Mouse (Mus musculus) forebrain, embryonic 12.5 days (tissue): ENCODE measurements at regions not wholly inside any gene's neighbourhood (a gene's known extent, or its start where the extent isn't known, plus 50 kb on each side); places are given as distances from the start of the nearest gene placed in this dataset.
"Not testable (repeated sequence)": the region's sequence is repeated elsewhere in the genome, so short reads cannot be mapped to it uniquely, and the experiment has no call there.

Experiments
- ATAC-seq: fragments of 200-750 bp; cut with Nextera tagmentation; 2 replicates; pipeline ENCODE4 v1.8.0; 2017; ENCODE audit warnings: moderate TSS enrichment; ENCODE audit not compliant: low FRiP score
- H3K27ac ChIP-seq: fragments of 300-500 bp; sonication (generic); 2 replicates; pipeline ENCODE4 v1.5.1; 2016; ENCODE audit warnings: mild to moderate bottlenecking
- H3K27me3 ChIP-seq: fragments of 300-500 bp; sonication (generic); 2 replicates; pipeline ENCODE4 v1.6.1; 2016; ENCODE audit warnings: mild to moderate bottlenecking
- H3K36me3 ChIP-seq: fragments of 300-500 bp; sonication (generic); replicated peaks from 2 replicates; pipeline ENCODE4 v1.6.1; 2016; ENCODE audit warnings: mild to moderate bottlenecking
- H3K4me1 ChIP-seq: fragments of 300-500 bp; sonication (generic); 2 replicates; pipeline ENCODE4 v1.6.1; 2016
- H3K4me2 ChIP-seq: fragments of 300-500 bp; sonication (generic); 2 replicates; pipeline ENCODE4 v1.6.1; 2016; ENCODE audit warnings: mild to moderate bottlenecking, moderate library complexity
- H3K4me3 ChIP-seq: fragments of 300-500 bp; sonication (generic); replicated peaks from 2 replicates; pipeline ENCODE4 v1.5.1; 2016; ENCODE audit warnings: mild to moderate bottlenecking
- H3K9ac ChIP-seq: fragments of 300-500 bp; sonication (generic); 2 replicates; pipeline ENCODE4 v1.6.1; 2016; ENCODE audit warnings: mild to moderate bottlenecking
- H3K9me3 ChIP-seq: fragments of 300-500 bp; sonication (generic); 2 replicates; pipeline ENCODE4 v1.6.1; 2016
- WGBS: fragments of 180-500 bp; shearing (Covaris S2); methylation state at CpG from one replicate; pipeline ENCODE4 v1.1.7; 2016; 5-methylcytosine and 5-hydroxymethylcytosine counted together

DNA sequence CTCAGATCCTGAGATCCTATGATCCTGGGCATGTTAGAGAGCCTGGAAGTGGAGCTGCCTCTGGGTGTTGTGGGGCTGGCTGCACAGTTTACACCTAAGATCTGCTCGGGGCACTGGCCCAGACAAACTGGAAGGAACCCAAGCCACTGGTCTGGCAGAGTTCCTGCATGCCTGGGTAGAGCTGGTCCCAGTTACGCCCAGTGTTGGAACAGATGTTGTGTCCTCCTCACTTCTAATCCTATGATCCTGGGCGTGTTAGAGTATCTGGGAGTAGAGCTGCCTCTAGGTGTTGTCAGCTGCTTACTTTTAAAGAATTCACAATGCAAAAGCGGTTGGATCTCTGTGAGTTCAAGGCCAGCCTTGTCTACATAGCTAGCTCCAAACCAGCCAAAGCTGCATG lies 67.4 kb upstream of the Nt5e start:
- ATAC-seq: no peak
- 91% methylated on average over 4 of the region's 4 CpGs for WGBS
- no peak overlapping the region for H3K27ac ChIP-seq
- no peaks in the 10 kb centered on the region for H3K9me3 ChIP-seq
- no peak overlapping the region for H3K9ac ChIP-seq
- no peak overlapping the region for H3K4me3 ChIP-seq
- no peaks in the 10 kb centered on the region for H3K27me3 ChIP-seq
- no peaks in the 10 kb centered on the region for H3K36me3 ChIP-seq
- H3K4me1 ChIP-seq: no peaks in the 10 kb centered on the region
- H3K4me2 ChIP-seq: no peak overlapping the region

DNA sequence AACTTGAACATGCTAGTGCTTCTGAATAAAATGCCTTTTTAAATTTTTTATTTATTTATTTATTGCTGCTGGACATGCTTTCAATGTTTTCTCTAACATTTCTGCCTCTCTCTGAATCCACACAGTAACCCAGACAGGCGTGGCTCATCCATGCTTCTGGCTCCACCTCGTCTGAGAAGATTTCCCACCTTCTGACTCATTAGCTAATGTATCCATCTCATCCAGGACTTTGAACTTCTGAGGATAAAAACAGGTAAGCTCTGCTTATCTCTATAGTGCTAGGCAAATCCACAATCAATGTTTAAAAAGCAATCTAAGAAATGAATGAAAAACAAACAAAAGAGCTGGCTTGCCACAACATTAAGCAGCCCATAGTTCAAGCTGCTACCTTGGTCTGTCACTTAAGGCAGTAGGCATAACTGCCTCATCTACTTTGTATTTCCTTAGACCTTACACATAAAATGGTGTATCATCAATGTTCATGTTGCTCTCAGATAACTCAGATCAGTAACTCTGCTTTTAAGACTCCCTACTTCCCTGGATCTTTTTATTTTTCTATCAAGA lies 66.8 kb upstream of the Nt5e start:
- H3K9ac ChIP-seq: no peak overlapping the region
- H3K4me2 ChIP-seq: no peak overlapping the region
- H3K9me3 ChIP-seq: no peaks in the 10 kb centered on the region
- ATAC-seq: no peak
- no peaks in the 10 kb centered on the region for H3K4me1 ChIP-seq
- H3K27me3 ChIP-seq: no peaks in the 10 kb centered on the region
- WGBS: 84% methylated on average over 2 of the region's 2 CpGs
- H3K36me3 ChIP-seq: no peaks in the 10 kb centered on the region
- H3K4me3 ChIP-seq: no peak overlapping the region
- H3K27ac ChIP-seq: no peak overlapping the region

DNA sequence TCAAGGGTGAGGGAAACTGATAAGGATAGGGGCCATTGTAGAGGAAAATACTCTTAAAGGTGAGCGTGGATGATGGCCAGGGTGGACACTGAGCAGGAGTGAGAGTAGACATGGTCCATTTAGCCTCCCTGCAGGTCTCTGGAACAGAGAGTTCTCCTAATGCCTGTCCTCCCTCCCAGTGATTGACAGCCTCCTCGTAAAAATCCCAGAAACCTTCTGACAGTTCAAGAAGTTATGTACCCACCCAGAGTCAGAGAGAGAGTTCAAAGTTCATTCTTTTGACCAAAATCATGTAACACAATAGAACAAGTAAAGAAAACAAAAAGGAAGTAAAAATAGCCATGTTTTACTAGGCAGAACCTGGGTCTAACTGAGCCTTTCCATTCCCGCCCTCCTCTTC lies 64.5 kb upstream of the Nt5e start:
- no peak overlapping the region for H3K4me3 ChIP-seq
- WGBS: 69% methylated on average over 3 of the region's 3 CpGs
- no peak for ATAC-seq
- no peak overlapping the region for H3K4me2 ChIP-seq
- no peaks in the 10 kb centered on the region for H3K9me3 ChIP-seq
- no peak overlapping the region for H3K9ac ChIP-seq
- no peaks in the 10 kb centered on the region for H3K27me3 ChIP-seq
- H3K36me3 ChIP-seq: no peaks in the 10 kb centered on the region
- H3K27ac ChIP-seq: no peak overlapping the region
- no peaks in the 10 kb centered on the region for H3K4me1 ChIP-seq

DNA sequence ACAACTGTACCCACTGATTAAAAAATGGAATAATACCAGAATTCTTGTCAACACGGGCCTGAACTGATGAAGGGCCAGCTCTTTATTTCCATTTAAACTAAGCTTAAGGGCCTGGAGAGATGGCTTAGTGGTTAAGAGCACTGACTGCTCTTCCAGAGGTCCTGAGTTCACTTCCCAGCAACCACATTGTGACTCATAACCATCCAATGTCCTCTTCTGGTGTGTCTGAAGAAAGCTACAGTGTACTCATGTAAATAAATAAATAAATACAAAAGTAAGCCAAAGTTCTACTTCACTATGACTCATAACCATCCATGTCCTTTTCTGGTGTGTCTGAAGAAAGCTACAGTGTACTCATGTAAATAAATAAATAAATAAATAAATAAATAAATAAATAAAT lies 60.7 kb upstream of the Nt5e start:
- H3K4me3 ChIP-seq, H3K36me3 ChIP-seq, ATAC-seq, H3K27ac ChIP-seq, H3K9me3 ChIP-seq, H3K9ac ChIP-seq, H3K27me3 ChIP-seq, H3K4me1 ChIP-seq, H3K4me2 ChIP-seq: not testable (repeated sequence)
- 89% methylated on average over 1 of the region's 1 CpGs for WGBS

DNA sequence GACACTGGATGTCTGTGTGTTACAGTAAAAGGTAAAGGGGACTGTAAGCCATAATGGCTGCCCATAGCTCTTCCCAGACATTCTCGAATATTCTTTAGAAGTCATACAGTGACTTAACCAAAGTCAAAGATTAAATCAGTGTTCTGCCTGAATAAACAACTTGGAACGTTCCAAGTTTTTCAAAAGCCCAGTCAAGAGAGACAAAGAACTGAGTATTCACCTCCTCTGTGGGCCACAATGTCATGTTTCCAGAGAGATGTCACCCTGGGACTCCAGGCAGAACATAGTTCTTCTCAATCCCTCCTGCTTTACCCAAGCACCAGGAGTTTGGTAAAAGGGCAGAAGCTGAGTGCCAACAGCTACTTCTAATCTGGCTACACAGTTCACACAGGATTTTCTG lies 58.2 kb upstream of the Nt5e start:
- no peak overlapping the region for H3K4me3 ChIP-seq
- no peaks in the 10 kb centered on the region for H3K36me3 ChIP-seq
- H3K9me3 ChIP-seq: no peaks in the 10 kb centered on the region
- WGBS: 85% methylated on average over 2 of the region's 2 CpGs
- H3K27ac ChIP-seq: no peak overlapping the region
- no peak for ATAC-seq
- H3K9ac ChIP-seq: no peak overlapping the region
- no peaks in the 10 kb centered on the region for H3K4me1 ChIP-seq
- H3K27me3 ChIP-seq: no peaks in the 10 kb centered on the region
- no peak overlapping the region for H3K4me2 ChIP-seq

DNA sequence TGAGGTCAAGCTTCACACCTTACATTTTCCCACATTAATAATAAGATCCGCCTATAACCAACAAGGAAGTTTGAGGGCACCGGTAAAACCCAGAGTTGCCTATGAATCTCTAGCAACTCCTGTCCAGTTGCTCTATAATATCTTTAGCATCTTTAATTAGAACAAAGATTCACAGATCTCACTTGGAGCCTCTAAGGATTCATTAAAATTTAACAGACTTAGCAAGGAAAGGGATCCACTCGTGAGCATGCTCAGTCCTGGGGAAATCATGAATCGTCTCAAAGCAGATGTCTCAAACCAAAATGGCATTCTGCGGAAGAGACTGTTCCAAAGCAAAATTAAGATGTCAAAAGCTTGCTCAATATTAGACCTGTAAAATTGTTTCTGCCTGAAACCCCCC lies 57.8 kb upstream of the Nt5e start:
- ATAC-seq: no peak
- Histone ChIP-seq H3K27me3 (no peaks in the 10 kb centered on the region), H3K4me1 (no peaks in the 10 kb centered on the region), H3K9me3 (no peaks in the 10 kb centered on the region), H3K9ac (no peak overlapping the region), H3K4me2 (no peak overlapping the region), H3K36me3 (no peaks in the 10 kb centered on the region), H3K4me3 (no peak overlapping the region), H3K27ac (no peak overlapping the region)
- 96% methylated on average over 5 of the region's 5 CpGs for WGBS

DNA sequence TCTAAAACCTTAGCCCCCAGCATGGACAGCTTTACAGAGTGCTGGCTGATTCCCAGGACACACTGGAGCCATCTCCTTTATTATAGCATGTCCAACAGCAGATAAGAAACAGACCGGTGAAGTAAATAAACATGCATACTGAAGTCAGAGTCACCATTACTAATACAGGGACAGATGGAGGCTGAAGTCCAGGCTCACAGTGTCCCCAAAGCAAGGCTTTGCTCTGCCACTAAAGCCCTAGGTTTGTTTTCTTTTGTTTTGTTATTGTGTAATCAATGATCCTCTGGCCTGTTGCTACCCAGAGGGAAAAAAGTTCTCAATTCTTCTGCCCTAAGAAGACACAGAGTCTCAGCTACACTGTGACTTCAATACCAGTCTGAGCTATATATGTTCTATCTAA lies 56.2 kb upstream of the Nt5e start:
- Histone ChIP-seq H3K4me1 (no peaks in the 10 kb centered on the region), H3K9ac (no peak overlapping the region), H3K4me3 (no peak overlapping the region), H3K36me3 (no peaks in the 10 kb centered on the region), H3K4me2 (no peak overlapping the region), H3K9me3 (no peaks in the 10 kb centered on the region), H3K27me3 (no peaks in the 10 kb centered on the region), H3K27ac (no peak overlapping the region)
- ATAC-seq: no peak
- 100% methylated on average over 1 of the region's 1 CpGs for WGBS

DNA sequence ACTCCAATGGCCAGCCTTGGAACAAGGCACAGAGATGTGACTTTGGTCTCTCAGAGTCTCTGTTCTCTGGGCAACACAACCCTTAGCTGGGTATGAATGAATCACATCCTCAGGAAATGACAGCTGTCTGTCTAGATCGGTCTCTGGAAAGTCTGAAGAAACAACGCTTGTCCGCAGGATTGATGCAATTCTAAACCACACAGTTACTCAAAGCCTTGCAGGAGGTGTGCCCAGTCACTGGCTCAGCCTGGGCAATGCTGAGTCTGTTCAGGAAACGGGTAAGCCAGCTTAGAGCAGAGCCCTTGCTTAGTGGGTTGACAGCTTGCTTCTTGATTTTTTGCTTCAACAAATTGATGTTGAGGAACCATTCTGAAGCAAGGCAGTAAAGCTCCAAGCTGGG lies 53.7 kb upstream of the Nt5e start:
- Histone ChIP-seq H3K27ac (no peak overlapping the region), H3K4me3 (no peak overlapping the region), H3K36me3 (no peaks in the 10 kb centered on the region), H3K27me3 (no peaks in the 10 kb centered on the region), H3K9me3 (no peaks in the 10 kb centered on the region), H3K4me2 (no peak overlapping the region), H3K9ac (no peak overlapping the region), H3K4me1 (no peaks in the 10 kb centered on the region)
- 87% methylated on average over 4 of the region's 4 CpGs for WGBS
- ATAC-seq: no peak

DNA sequence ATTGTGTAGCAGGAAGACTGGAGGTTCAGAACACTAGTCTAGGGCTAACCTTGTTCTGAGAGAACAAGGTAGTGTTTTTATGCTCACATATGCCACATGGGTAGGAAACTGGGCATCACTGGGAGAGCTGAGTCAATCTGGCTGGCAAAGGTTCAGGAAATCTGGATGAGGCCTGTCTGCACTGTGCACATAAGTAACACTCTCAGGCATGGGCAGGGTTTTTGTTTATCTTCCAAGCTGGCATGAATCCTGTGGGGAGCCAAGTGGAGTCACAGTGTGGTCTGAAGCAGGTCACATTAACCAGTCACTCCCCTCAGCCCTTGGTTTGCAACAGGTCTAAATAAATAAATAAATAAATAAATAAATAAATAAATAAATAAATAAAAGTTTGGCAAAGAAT lies 53.0 kb upstream of the Nt5e start:
- no peak for ATAC-seq
- Histone ChIP-seq H3K4me2 (no peak overlapping the region), H3K9ac (no peak overlapping the region), H3K36me3 (no peaks in the 10 kb centered on the region), H3K4me1 (no peaks in the 10 kb centered on the region), H3K9me3 (no peaks in the 10 kb centered on the region), H3K27ac (no peak overlapping the region), H3K27me3 (no peaks in the 10 kb centered on the region), H3K4me3 (no peak overlapping the region)

DNA sequence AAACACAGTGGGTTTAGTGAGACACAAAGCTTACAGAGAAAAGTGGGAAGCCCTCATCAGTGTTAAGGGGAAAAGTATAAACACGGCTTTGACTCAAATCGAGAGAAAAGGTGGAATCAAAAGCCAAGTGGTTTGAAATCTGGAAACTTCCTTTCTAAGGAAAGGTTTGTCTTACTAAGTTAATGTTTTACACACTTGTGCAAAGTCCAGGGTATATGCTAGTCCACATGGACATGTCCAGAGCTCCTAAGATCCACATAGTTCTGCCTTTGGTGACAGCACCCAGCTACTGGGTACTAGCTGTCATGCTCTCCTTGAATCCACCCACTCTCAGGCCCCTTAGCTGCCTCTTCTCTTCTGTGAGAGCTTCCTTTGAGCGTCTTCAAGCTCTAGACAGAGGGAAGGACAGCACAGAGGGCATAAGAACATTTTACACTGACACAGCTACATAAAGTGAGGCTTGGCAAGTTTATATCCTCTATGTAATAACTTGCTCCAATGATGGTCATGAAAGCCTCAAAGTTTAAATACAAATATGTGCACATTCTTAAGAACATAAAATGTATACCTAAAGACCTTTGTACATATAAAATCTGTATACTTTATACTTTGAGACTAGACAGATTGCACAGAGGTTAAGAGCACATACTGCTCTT lies 52.2 kb upstream of the Nt5e start:
- Histone ChIP-seq H3K27ac (no peak overlapping the region), H3K4me1 (no peaks in the 10 kb centered on the region), H3K4me3 (no peak overlapping the region), H3K9me3 (no peaks in the 10 kb centered on the region), H3K4me2 (no peak overlapping the region), H3K9ac (no peak overlapping the region), H3K27me3 (no peaks in the 10 kb centered on the region), H3K36me3 (no peaks in the 10 kb centered on the region)
- no peak for ATAC-seq
- 85% methylated on average over 3 of the region's 3 CpGs for WGBS

DNA sequence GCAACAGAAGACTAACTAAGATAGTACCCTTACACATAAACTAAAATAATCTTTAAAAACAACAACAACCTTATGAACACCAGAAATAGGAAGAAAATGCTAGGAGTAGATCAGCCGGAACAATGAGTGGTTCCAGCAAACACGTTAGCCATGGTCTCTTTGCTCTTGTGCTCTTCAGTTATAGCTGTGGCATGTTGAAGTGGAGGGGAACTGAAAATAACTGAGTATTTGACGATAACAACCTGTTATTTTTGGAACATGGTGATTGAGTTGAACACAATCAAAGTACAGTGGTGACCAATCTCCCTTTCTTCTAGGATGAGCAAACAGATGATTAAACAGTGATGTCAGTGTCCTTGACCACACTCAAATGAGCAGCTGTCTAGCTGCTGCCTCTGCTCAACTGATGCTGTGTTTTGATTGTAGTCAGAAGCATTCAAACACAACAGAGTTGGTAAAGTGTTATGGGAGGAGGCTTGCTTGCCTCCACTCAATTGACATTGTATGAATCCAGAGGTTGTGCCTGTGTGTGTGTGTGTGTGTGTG lies 50.9 kb upstream of the Nt5e start:
- Histone ChIP-seq H3K4me1 (no peaks in the 10 kb centered on the region), H3K9me3 (no peaks in the 10 kb centered on the region), H3K27me3 (no peaks in the 10 kb centered on the region), H3K36me3 (no peaks in the 10 kb centered on the region), H3K27ac (no peak overlapping the region), H3K4me3 (no peak overlapping the region), H3K4me2 (no peak overlapping the region), H3K9ac (no peak overlapping the region)
- ATAC-seq: no peak
- WGBS: 90% methylated on average over 3 of the region's 3 CpGs

DNA sequence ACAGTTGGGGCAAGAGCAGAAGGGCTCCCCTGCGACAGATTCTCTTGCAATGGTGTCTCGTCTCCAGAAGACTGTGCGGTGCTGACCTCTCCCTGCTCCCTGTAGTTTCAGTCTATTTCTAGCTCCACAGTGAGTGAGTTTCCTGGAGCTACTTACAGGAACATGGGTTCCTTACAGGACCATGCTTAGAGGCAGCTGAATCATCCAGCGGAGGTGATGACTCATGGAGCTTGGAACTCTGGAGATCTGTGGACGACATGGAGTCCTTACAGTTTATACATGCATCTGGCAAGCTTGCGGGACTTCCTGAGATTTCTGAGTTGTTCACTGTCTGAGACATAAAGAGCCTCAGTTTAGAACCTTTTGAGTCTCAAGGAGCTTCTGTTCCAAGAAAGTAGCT lies 50.0 kb upstream of the Nt5e start:
- Histone ChIP-seq H3K27ac (no peak overlapping the region), H3K9ac (no peak overlapping the region)
- WGBS: 91% methylated on average over 6 of the region's 6 CpGs

More for the DNA sequence above, 50.0 kb upstream of the Nt5e start:
- no peak for ATAC-seq
- no peaks in the 10 kb centered on the region for H3K4me1 ChIP-seq
- no peak overlapping the region for H3K4me2 ChIP-seq
- no peak overlapping the region for H3K4me3 ChIP-seq
- H3K27me3 ChIP-seq: no peaks in the 10 kb centered on the region
- H3K9me3 ChIP-seq: no peaks in the 10 kb centered on the region
- no peaks in the 10 kb centered on the region for H3K36me3 ChIP-seq
